Mouse (Mus musculus) midbrain, postnatal 0 days (tissue): ENCODE data around the gene Crygn. TPM values are rescaled to one million over a fixed set of nuclear protein-coding genes. Genes with fewer than 3 reads are reported as not detected.
A peak's percentile ranks its signal among the peaks of the same experiment; 100 is the strongest.

ENCODE experiments used
- ATAC-seq: fragments of 200-750 bp; cut with Nextera tagmentation; 2 replicates; pipeline ENCODE4 v1.8.0; 2017; ENCODE audit warnings: moderate number of reproducible peaks, mild to moderate bottlenecking, moderate TSS enrichment, moderate library complexity; ENCODE audit not compliant: low FRiP score
- DNase-seq: peaks from one replicate; pipeline ENCODE4 v3.0.0-alpha.2; 2015; ENCODE audit warnings: low spot score
- H3K27ac ChIP-seq: fragments of 300-500 bp; sonication (generic); 2 replicates; pipeline ENCODE4 v1.5.1; 2014; ENCODE audit warnings: low read depth, mild to moderate bottlenecking, low read length, mixed read lengths
- H3K27me3 ChIP-seq: fragments of 300-500 bp; sonication (generic); 2 replicates; pipeline ENCODE4 v1.6.1; 2014; ENCODE audit warnings: low read length, control low read depth, mixed read lengths; ENCODE audit not compliant: insufficient read depth
- H3K36me3 ChIP-seq: fragments of 300-500 bp; sonication (generic); 2 replicates; pipeline ENCODE4 v1.6.1; 2014; ENCODE audit warnings: low read length, control low read depth, mixed read lengths; ENCODE audit not compliant: insufficient read depth
- H3K4me1 ChIP-seq: fragments of 300-500 bp; sonication (generic); 2 replicates; pipeline ENCODE4 v1.6.1; 2014; ENCODE audit warnings: mild to moderate bottlenecking, control low read depth, antibody characterized with exemption, low read length, mixed read lengths; ENCODE audit not compliant: insufficient read depth
- H3K4me2 ChIP-seq: fragments of 300-500 bp; sonication (generic); 2 replicates; pipeline ENCODE4 v1.6.1; 2014; ENCODE audit warnings: low read depth, mild to moderate bottlenecking, low read length, mixed read lengths; ENCODE audit not compliant: poor library complexity, severe bottlenecking
- H3K4me3 ChIP-seq: fragments of 300-500 bp; sonication (generic); 2 replicates; pipeline ENCODE4 v1.5.1; 2014; ENCODE audit warnings: low read depth, mild to moderate bottlenecking, low read length, moderate library complexity
- H3K9ac ChIP-seq: fragments of 300-500 bp; sonication (generic); replicated peaks from 2 replicates; pipeline ENCODE4 v1.6.1; 2014; ENCODE audit warnings: mild to moderate bottlenecking, low read length, moderate library complexity, mixed read lengths; ENCODE audit not compliant: poor library complexity, severe bottlenecking
- H3K9me3 ChIP-seq: fragments of 300-500 bp; sonication (generic); 2 replicates; pipeline ENCODE4 v1.6.1; 2016; ENCODE audit warnings: low read length, control low read depth
- CTCF ChIP-seq: IDR thresholded peaks from 2 replicates; pipeline ENCODE4 v1.5.1; 2016; ENCODE audit warnings: antibody characterized with exemption, mild to moderate bottlenecking
- WGBS: fragments of 180-500 bp; shearing (Covaris S2); extraction: QIAGEN DNeasy Blood & Tissue Kit; methylation state at CpG from one replicate; pipeline ENCODE4 v1.1.7; 2014; 5-methylcytosine and 5-hydroxymethylcytosine counted together
- polyA plus RNA-seq: library from polyadenylated mRNA; unstranded; fragments of >200 nt; fragmentation: Nextera tagmentation; extraction: Ambion mirVana; gene quantifications from 2 replicates; pipeline ENCODE4 v1.2.1, GENCODE M21; 2015
- total RNA-seq: library from RNA; depleted of rRNA; stranded (reverse); fragments of >200 nt; gene quantifications from 2 replicates; pipeline ENCODE4 v1.2.3, GENCODE M21; 2014

The Crygn gene
- total and polyA plus RNA-seq, 2 experiments from 2014 or later, result 5.0 TPM; not detected in 1

- Histone ChIP-seq H3K9ac (peak overlapping the region; percentile 73), H3K36me3 (no peaks in the 10 kb centered on the region), H3K9me3 (no peaks in the 10 kb centered on the region), H3K4me1 (peaks cover 16% of the 10 kb centered on the region), H3K27me3 (no peaks in the 10 kb centered on the region), H3K27ac (peak overlapping the region; percentile 79), H3K4me2 (peak overlapping the region; percentile 89), H3K4me3 (peak overlapping the region; percentile 46)
- TF ChIP-seq CTCF, result no peak
- ATAC-seq, result peak; percentile 50
- 2% methylated on average over 25 of the region's 25 CpGs for WGBS
- DNase-seq, result peak; percentile 64
Measured at GRCm38 (mm10) chr5:24751305-24752174, 6.3 kb downstream of the Crygn start.

GRCm38 (mm10) chr5:24750321-24751304 lies 7.2 kb downstream of the Crygn start:
- peak; percentile 95 for DNase-seq
- H3K4me3 ChIP-seq, result peak overlapping the region; percentile 46
- peak overlapping the region; percentile 73 for H3K9ac ChIP-seq
- peaks cover 16% of the 10 kb centered on the region for H3K4me1 ChIP-seq
- H3K36me3 ChIP-seq, result no peaks in the 10 kb centered on the region
- peak overlapping the region; percentile 79 for H3K27ac ChIP-seq
- H3K9me3 ChIP-seq, result no peaks in the 10 kb centered on the region
- peak overlapping the region; percentile 89 for H3K4me2 ChIP-seq
- no peaks in the 10 kb centered on the region for H3K27me3 ChIP-seq
- ATAC-seq, result peak; percentile 87
- under 1% methylated on average over 56 of the region's 59 CpGs for WGBS
- TF ChIP-seq CTCF, result peak; percentile 84

GRCm38 (mm10) chr5:24749731-24750130 lies 8.1 kb downstream of the Crygn start:
- peak overlapping the region; percentile 46 for H3K4me3 ChIP-seq
- peak overlapping the region; percentile 73 for H3K9ac ChIP-seq
- DNase-seq, result no peak
- no peak for TF ChIP-seq CTCF
- 56% methylated on average over 5 of the region's 5 CpGs for WGBS
- H3K36me3 ChIP-seq, result no peaks in the 10 kb centered on the region
- peaks cover 16% of the 10 kb centered on the region for H3K4me1 ChIP-seq
- peak; percentile 1; the same call in 1 of the 2 replicates for ATAC-seq
- H3K27me3 ChIP-seq, result no peaks in the 10 kb centered on the region
- H3K4me2 ChIP-seq, result peak overlapping the region; percentile 89
- no peaks in the 10 kb centered on the region for H3K9me3 ChIP-seq
- peak overlapping the region; percentile 79 for H3K27ac ChIP-seq

GRCm38 (mm10) chr5:24747533-24747932 lies 10.3 kb downstream of the Crygn start:
- no peak for ATAC-seq
- Histone ChIP-seq H3K36me3 (no peaks in the 10 kb centered on the region), H3K4me3 (no peak overlapping the region), H3K27me3 (no peaks in the 10 kb centered on the region), H3K9me3 (no peaks in the 10 kb centered on the region), H3K9ac (no peak overlapping the region), H3K4me1 (peaks cover 16% of the 10 kb centered on the region), H3K27ac (no peak overlapping the region), H3K4me2 (no peak overlapping the region)
- WGBS, result 23% methylated on average over 6 of the region's 6 CpGs
- DNase-seq, result no peak
- no peak for TF ChIP-seq CTCF

- no peak for DNase-seq
- Histone ChIP-seq H3K36me3 (no peaks in the 10 kb centered on the region), H3K27ac (no peak overlapping the region), H3K4me3 (no peak overlapping the region), H3K4me1 (no peaks in the 10 kb centered on the region), H3K4me2 (no peak overlapping the region), H3K27me3 (no peaks in the 10 kb centered on the region), H3K9ac (no peak overlapping the region), H3K9me3 (no peaks in the 10 kb centered on the region)
- no peak for ATAC-seq
- TF ChIP-seq CTCF, result no peak
- 89% methylated on average over 10 of the region's 10 CpGs for WGBS
Measured at GRCm38 (mm10) chr5:24743956-24744355, 13.9 kb downstream of the Crygn start.
